Mouse (Mus musculus) ES-Bruce4 (cell line): ENCODE results near the gene Apc2. TPM values are rescaled to one million over a fixed set of nuclear protein-coding genes. Genes with fewer than 3 reads are reported as not detected.
A peak's percentile ranks its signal among the peaks of the same experiment; 100 is the strongest.

Experiments used
- H3K27ac ChIP-seq: 2 replicates; pipeline ENCODE4 v1.5.1; 2012; ENCODE audit warnings: low read length, inconsistent platforms; ENCODE audit not compliant: insufficient read depth
- H3K27me3 ChIP-seq: 2 replicates; pipeline ENCODE4 v1.6.1; 2012; ENCODE audit warnings: mild to moderate bottlenecking, low read length, inconsistent platforms; ENCODE audit not compliant: control insufficient read depth, poor library complexity, insufficient read depth, severe bottlenecking
- H3K36me3 ChIP-seq: 2 replicates; pipeline ENCODE4 v1.6.1; 2012; ENCODE audit warnings: inconsistent platforms, mild to moderate bottlenecking, low read length, moderate library complexity; ENCODE audit not compliant: control insufficient read depth, poor library complexity, insufficient read depth, severe bottlenecking
- H3K4me1 ChIP-seq: one replicate; pipeline ENCODE4 v1.8.1; 2011; ENCODE audit warnings: low read length; ENCODE audit not compliant: control insufficient read depth, insufficient read depth
- H3K4me3 ChIP-seq: 2 replicates; pipeline ENCODE4 v1.5.1; 2011; ENCODE audit warnings: low read depth, mild to moderate bottlenecking, low read length
- H3K9ac ChIP-seq: 2 replicates; pipeline ENCODE4 v1.6.1; 2012; ENCODE audit warnings: low read depth, mild to moderate bottlenecking, inconsistent platforms; ENCODE audit not compliant: poor library complexity, severe bottlenecking
- H3K9me3 ChIP-seq: replicated peaks from 2 replicates; pipeline ENCODE4 v1.6.1; 2012; ENCODE audit warnings: mild to moderate bottlenecking, low read length, inconsistent platforms; ENCODE audit not compliant: control insufficient read depth, poor library complexity, insufficient read depth, severe bottlenecking
- CTCF ChIP-seq: IDR thresholded peaks from one replicate; pipeline ENCODE4 v1.8.1; 2011; ENCODE audit warnings: low read depth, low read length
- EP300 ChIP-seq: IDR thresholded peaks from 2 replicates; pipeline ENCODE4 v1.6.1; 2011; ENCODE audit warnings: low read depth, low read length; ENCODE audit not compliant: insufficient read depth
- POLR2A ChIP-seq: IDR thresholded peaks from one replicate; pipeline ENCODE4 v1.8.1; 2011; ENCODE audit warnings: low read length; ENCODE audit not compliant: insufficient read depth
- polyA plus RNA-seq: library from polyadenylated mRNA; stranded (reverse); fragments of >200 nt; gene quantifications from 2 replicates; pipeline ENCODE4 v1.2.4, GENCODE M21; 2011; ENCODE audit warnings: low read depth; ENCODE audit not compliant: missing spikeins, insufficient read depth, insufficient read length

Gene Apc2
- polyA plus RNA-seq, 1 experiment = 3.8 TPM

- H3K27me3 ChIP-seq = no peaks in the 10 kb centered on the region
- no peaks in the 10 kb centered on the region for H3K9me3 ChIP-seq
- TF ChIP-seq POLR2A (no peak), EP300 (no peak), CTCF (no peak)
- peak overlapping the region; percentile 23 for H3K9ac ChIP-seq
- H3K4me3 ChIP-seq = peak overlapping the region; percentile 77
- H3K4me1 ChIP-seq = peaks cover 1% of the 10 kb centered on the region
- no peak overlapping the region for H3K27ac ChIP-seq
- H3K36me3 ChIP-seq = no peaks in the 10 kb centered on the region
Observed at GRCm38 (mm10) chr10:80323261-80324119, 27.7 kb downstream of the Apc2 start.

- H3K9me3 ChIP-seq = no peaks in the 10 kb centered on the region
- no peak overlapping the region for H3K4me3 ChIP-seq
- H3K27me3 ChIP-seq = no peaks in the 10 kb centered on the region
- no peak overlapping the region for H3K27ac ChIP-seq
- peaks cover 1% of the 10 kb centered on the region for H3K4me1 ChIP-seq
- 0 out of 2 replicates have a peak overlapping the region, but pooled peaks have one; percentile 23 for H3K9ac ChIP-seq
- H3K36me3 ChIP-seq = no peaks in the 10 kb centered on the region
- TF ChIP-seq CTCF (no peak), POLR2A (no peak), EP300 (no peak)
Observed at GRCm38 (mm10) chr10:80324120-80325037, 28.6 kb downstream of the Apc2 start.

GRCm38 (mm10) chr10:80325045-80325444 lies 29.3 kb downstream of the Apc2 start:
- Histone ChIP-seq H3K4me1 (peaks cover 1% of the 10 kb centered on the region), H3K9me3 (no peaks in the 10 kb centered on the region), H3K36me3 (no peaks in the 10 kb centered on the region), H3K4me3 (no peak overlapping the region), H3K27ac (no peak overlapping the region), H3K9ac (no peak overlapping the region), H3K27me3 (no peaks in the 10 kb centered on the region)
- no peak for TF ChIP-seq POLR2A
- TF ChIP-seq EP300 = no peak
- TF ChIP-seq CTCF = no peak

- TF ChIP-seq CTCF (no peak), POLR2A (no peak), EP300 (no peak)
- Histone ChIP-seq H3K27me3 (no peaks in the 10 kb centered on the region), H3K27ac (no peak within 1 kb of the TSS), H3K9me3 (no peaks in the 10 kb centered on the region), H3K4me3 (peak within 1 kb of the TSS; percentile 84), H3K4me1 (peaks cover 2% of the 10 kb centered on the region), H3K9ac (peak within 1 kb of the TSS; percentile 45), H3K36me3 (no peaks in the 10 kb centered on the region)
Observed at GRCm38 (mm10) chr10:80329273-80330081, 33.7 kb downstream of the Apc2 start, which contains the start of the genes Pcsk4 and Reep6. Pcsk4 (minus strand) TSS chr10:80329498. Reep6 (plus strand) TSS chr10:80329953.

- H3K27ac ChIP-seq = no peak overlapping the region
- no peaks in the 10 kb centered on the region for H3K27me3 ChIP-seq
- TF ChIP-seq POLR2A (peak; percentile 36), EP300 (no peak)
Observed at GRCm38 (mm10) chr10:80330084-80330483, 34.3 kb downstream of the Apc2 start.

More at GRCm38 (mm10) chr10:80330084-80330483, 34.3 kb downstream of the Apc2 start:
- H3K9me3 ChIP-seq = no peaks in the 10 kb centered on the region
- H3K4me3 ChIP-seq = peak overlapping the region; percentile 62
- peaks cover 2% of the 10 kb centered on the region for H3K4me1 ChIP-seq
- no peaks in the 10 kb centered on the region for H3K36me3 ChIP-seq
- H3K9ac ChIP-seq = peak overlapping the region; percentile 45
